Mouse (Mus musculus) liver, embryonic 14.5 days (tissue): ENCODE data around the gene Glce. TPM values are rescaled to one million over a fixed set of nuclear protein-coding genes. Genes with fewer than 3 reads are reported as not detected.

Experiments
- ATAC-seq: fragments of 200-750 bp; cut with Nextera tagmentation; 2 replicates; pipeline ENCODE4 v1.8.0; 2017; ENCODE audit warnings: moderate number of reproducible peaks, mild to moderate bottlenecking, moderate library complexity; ENCODE audit not compliant: insufficient read depth
- DNase-seq, 3 experiments: peaks; one replicate each; pipeline ENCODE4 v3.0.0-alpha.2; 2012 to 2013; ENCODE audit warnings: low read depth in 3 of 3, low spot score in 3 of 3
- H3K27ac ChIP-seq: fragments of 300-500 bp; sonication (generic); 2 replicates; pipeline ENCODE4 v1.5.1; 2014; ENCODE audit warnings: moderate library complexity, mild to moderate bottlenecking, control low read depth, inconsistent platforms
- H3K27me3 ChIP-seq: fragments of 300-500 bp; sonication (generic); 2 replicates; pipeline ENCODE4 v1.6.1; 2014; ENCODE audit warnings: mild to moderate bottlenecking, low read length, moderate library complexity; ENCODE audit not compliant: control insufficient read depth, insufficient read depth
- H3K36me3 ChIP-seq: fragments of 300-500 bp; sonication (generic); replicated peaks from 2 replicates; pipeline ENCODE4 v1.6.1; 2014; ENCODE audit warnings: low read depth; ENCODE audit not compliant: control insufficient read depth, insufficient read depth
- H3K4me1 ChIP-seq, 2 experiments: fragments of 200-500 bp in 1 of 2; fragments of 300-500 bp in 1 of 2; sonication (generic) in 1 of 2; replicated peaks; 2 replicates each; pipeline ENCODE4 v1.6.1; 2012 to 2014; ENCODE audit warnings: antibody characterized with exemption in 1 of 2, inconsistent platforms in 1 of 2, low read length in 1 of 2; ENCODE audit not compliant: control insufficient read depth in 2 of 2, insufficient read depth in 2 of 2
- H3K4me2 ChIP-seq: fragments of 300-500 bp; sonication (generic); 2 replicates; pipeline ENCODE4 v1.6.1; 2014; ENCODE audit warnings: low read depth, mild to moderate bottlenecking, control low read depth, moderate library complexity
- H3K4me3 ChIP-seq, 2 experiments: fragments of 200-500 bp in 1 of 2; fragments of 300-500 bp in 1 of 2; sonication (generic) in 1 of 2; 2 replicates each; pipeline ENCODE4 v1.5.1; 2012 to 2014; ENCODE audit warnings: low read depth in 2 of 2, low read length in 2 of 2, mild to moderate bottlenecking in 2 of 2, control low read depth in 1 of 2, inconsistent platforms in 1 of 2, moderate library complexity in 1 of 2; ENCODE audit not compliant: insufficient read depth in 1 of 2
- H3K9ac ChIP-seq: fragments of 300-500 bp; sonication (generic); replicated peaks from 2 replicates; pipeline ENCODE4 v1.6.1; 2014; ENCODE audit warnings: mild to moderate bottlenecking, control low read depth, moderate library complexity
- H3K9me3 ChIP-seq: fragments of 300-500 bp; sonication (generic); 2 replicates; pipeline ENCODE4 v1.6.1; 2016; ENCODE audit warnings: low read length, mixed read lengths; ENCODE audit not compliant: control insufficient read depth
- CTCF ChIP-seq: IDR thresholded peaks from 2 replicates; pipeline ENCODE4 v1.5.1; 2016; ENCODE audit warnings: antibody characterized with exemption, low read depth, control low read depth
- EP300 ChIP-seq: IDR thresholded peaks from 2 replicates; pipeline ENCODE4 v1.6.1; 2016; ENCODE audit warnings: antibody characterized with exemption, low read depth
- WGBS: fragments of 180-500 bp; shearing (Covaris S2); extraction: QIAGEN DNeasy Blood & Tissue Kit; methylation state at CpG from one replicate; pipeline ENCODE4 v1.1.7; 2014; ENCODE audit not compliant: insufficient replicate concordance; 5-methylcytosine and 5-hydroxymethylcytosine counted together
- polyA plus RNA-seq, 2 experiments: library from polyadenylated mRNA; depleted of rRNA in 1 of 2; stranded (reverse) in 1 of 2; unstranded in 1 of 2; fragments of >200 nt; fragmentation: Nextera tagmentation in 1 of 2; extraction: Ambion mirVana in 1 of 2; gene quantifications; 2 replicates each; pipeline versions ENCODE4 v1.2.1 to v1.2.3; 2012 to 2014

Gene Glce
- polyA plus RNA-seq, 2 experiments = 2.7 to 5.6 TPM

DNA sequence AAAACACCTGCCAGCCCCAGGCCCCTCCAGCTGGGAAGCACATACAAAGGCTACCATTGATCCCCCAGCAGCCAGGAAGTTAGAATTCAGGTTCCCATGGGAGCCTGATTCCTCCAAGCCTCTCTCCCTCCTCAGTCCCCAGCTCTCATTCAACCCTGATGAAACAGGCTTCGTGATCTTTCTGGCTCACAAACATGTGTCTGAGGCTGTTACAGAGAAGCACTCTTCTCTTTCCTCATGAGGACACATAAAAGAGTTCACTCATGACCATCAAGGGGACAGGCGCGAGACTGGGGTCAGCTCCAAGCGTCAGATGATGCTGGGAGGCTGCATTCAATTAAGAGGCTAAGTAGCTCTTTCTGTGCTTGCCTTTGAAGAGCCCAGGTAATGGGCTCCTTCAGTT is 40.4 kb upstream of the Glce start:
- no peak for DNase-seq
- H3K36me3 ChIP-seq = no peaks in the 10 kb centered on the region
- H3K4me3 ChIP-seq = no peak overlapping the region
- no peaks in the 10 kb centered on the region for H3K9me3 ChIP-seq
- no peak overlapping the region for H3K9ac ChIP-seq
- WGBS = 61% methylated on average over 4 of the region's 4 CpGs
- H3K27ac ChIP-seq = no peak overlapping the region
- no peaks in the 10 kb centered on the region for H3K27me3 ChIP-seq
- no peak overlapping the region for H3K4me2 ChIP-seq
- no peaks in the 10 kb centered on the region for H3K4me1 ChIP-seq
- no peak for ATAC-seq
- no peak for TF ChIP-seq CTCF
- no peak for TF ChIP-seq EP300

- ATAC-seq (no peak), DNase-seq (no peak)
- no peak overlapping the region for H3K4me3 ChIP-seq
- H3K9me3 ChIP-seq = no peaks in the 10 kb centered on the region
- no peaks in the 10 kb centered on the region; the same call in 1 of the 2 replicates for H3K27me3 ChIP-seq
- H3K9ac ChIP-seq = no peak overlapping the region
- no peak overlapping the region for H3K4me2 ChIP-seq
- TF ChIP-seq CTCF (no peak), EP300 (no peak)
- H3K4me1 ChIP-seq = no peaks in the 10 kb centered on the region
- H3K27ac ChIP-seq = no peak overlapping the region
- no peaks in the 10 kb centered on the region for H3K36me3 ChIP-seq
- 50% methylated on average over 6 of the region's 6 CpGs for WGBS
Observed at GRCm38 (mm10) chr9:62160788-62161187, 38.3 kb upstream of the Glce start.

GRCm38 (mm10) chr9:62158746-62159145 is 36.3 kb upstream of the Glce start:
- Histone ChIP-seq H3K27ac (no peak overlapping the region), H3K36me3 (no peaks in the 10 kb centered on the region), H3K4me1 (no peaks in the 10 kb centered on the region), H3K9ac (no peak overlapping the region), H3K27me3 (no peaks in the 10 kb centered on the region; the same call in 1 of the 2 replicates), H3K9me3 (no peaks in the 10 kb centered on the region), H3K4me2 (no peak overlapping the region), H3K4me3 (no peak overlapping the region)
- TF ChIP-seq EP300 (no peak), CTCF (no peak)
- WGBS = 67% methylated on average over 4 of the region's 4 CpGs
- DNase-seq = no peak
- ATAC-seq = no peak

DNA sequence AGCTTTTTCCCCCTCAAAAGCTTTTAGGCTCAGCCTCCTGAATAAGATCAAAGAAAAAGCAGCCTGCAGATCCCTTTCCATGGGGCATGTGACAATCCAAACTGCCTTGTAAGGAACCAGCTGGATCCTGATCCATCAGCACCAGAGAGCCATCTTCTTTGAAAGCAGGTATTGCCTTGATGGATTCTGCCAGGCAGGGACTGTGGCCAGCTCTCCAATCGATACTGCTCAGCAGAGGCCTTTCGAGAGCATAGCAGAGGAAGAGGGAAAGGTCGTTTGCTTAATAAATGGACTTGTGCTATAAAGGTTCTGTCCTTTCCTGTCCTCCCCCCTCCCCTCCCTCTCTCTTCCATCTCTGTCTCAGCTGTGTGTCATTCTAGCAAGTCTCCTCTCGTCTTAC is 33.4 kb upstream of the Glce start:
- Histone ChIP-seq H3K9ac (no peak overlapping the region), H3K4me1 (no peaks in the 10 kb centered on the region), H3K4me2 (no peak overlapping the region), H3K27me3 (no peaks in the 10 kb centered on the region; the same call in 1 of the 2 replicates), H3K36me3 (no peaks in the 10 kb centered on the region), H3K4me3 (no peak overlapping the region), H3K9me3 (no peaks in the 10 kb centered on the region), H3K27ac (no peak overlapping the region)
- ATAC-seq (no peak), DNase-seq (no peak)
- WGBS = 27% methylated on average over 4 of the region's 4 CpGs
- TF ChIP-seq CTCF (no peak), EP300 (no peak)

- Histone ChIP-seq H3K27ac (no peak overlapping the region), H3K36me3 (no peaks in the 10 kb centered on the region), H3K4me2 (no peak overlapping the region), H3K9me3 (no peaks in the 10 kb centered on the region), H3K27me3 (no peaks in the 10 kb centered on the region; the same call in 1 of the 2 replicates), H3K9ac (no peak overlapping the region), H3K4me3 (no peak overlapping the region), H3K4me1 (no peaks in the 10 kb centered on the region)
- no peak for ATAC-seq
- no peak for DNase-seq
- WGBS = 55% methylated on average over 6 of the region's 6 CpGs
- TF ChIP-seq CTCF (no peak), EP300 (no peak)
Observed at GRCm38 (mm10) chr9:62155400-62155799, 32.9 kb upstream of the Glce start.

GRCm38 (mm10) chr9:62154956-62155355 is 32.5 kb upstream of the Glce start:
- Histone ChIP-seq H3K36me3 (no peaks in the 10 kb centered on the region), H3K9ac (no peak overlapping the region), H3K27ac (no peak overlapping the region), H3K4me2 (no peak overlapping the region), H3K4me3 (no peak overlapping the region), H3K4me1 (no peaks in the 10 kb centered on the region), H3K9me3 (no peaks in the 10 kb centered on the region), H3K27me3 (no peaks in the 10 kb centered on the region; the same call in 1 of the 2 replicates)
- no peak for DNase-seq
- no peak for ATAC-seq
- 58% methylated on average over 7 of the region's 7 CpGs for WGBS
- no peak for TF ChIP-seq CTCF
- no peak for TF ChIP-seq EP300
